Comparison of ENCODE assay signal across 9 mouse cellular contexts in genomic region chr6:41605794-41606104, GRCm38 (mm10). TPM values are rescaled to one million over a fixed set of nuclear protein-coding genes. Genes with fewer than 3 reads are reported as not detected.
DNase-seq lines count a peak whose midpoint lies in the region; ATAC-seq lines count a peak whose summit lies in the region.
"Had no signal": no experiment of that assay in that cellular context is flagged by ENCODE, and none has a peak within 500 bp of the region (broad histone marks: within the 10 kb centered on the region; RNA-seq: fewer than 3 reads in every experiment).

No protein-coding gene starts in this region.

- no peak for DNase-seq in lung, postnatal 10 days
- DNase-seq in forebrain, embryonic 10.5 days (ENCODE audit: extremely low spot score, low spot score), result no peak
- DNase-seq in limb, embryonic 10.5 days (ENCODE audit: low spot score), result no peak
- no peak for DNase-seq in testis, postnatal 14 days (ENCODE audit: low spot score)
- DNase-seq in spleen, postnatal 4 days (ENCODE audit: low spot score in 2 of 2), result no peak

- peak overlapping the region; percentile 89 for H3K27ac ChIP-seq in lung, embryonic 15.5 days
- peak overlapping the region; percentile 90 for H3K27ac ChIP-seq in forebrain, embryonic 10.5 days
- peak overlapping the region; percentile 96 for H3K27ac ChIP-seq in limb, embryonic 10.5 days
- peak overlapping the region; percentile 88 for H3K27ac ChIP-seq in neural tube, embryonic 14.5 days (ENCODE audit: low read depth, low read length)

- H3K36me3 ChIP-seq in lung, embryonic 15.5 days, result no peaks in the 10 kb centered on the region
- no peaks in the 10 kb centered on the region for H3K36me3 ChIP-seq in forebrain, embryonic 10.5 days (replicated peaks)
- no peaks in the 10 kb centered on the region for H3K36me3 ChIP-seq in limb, embryonic 10.5 days
- H3K36me3 ChIP-seq in neural tube, embryonic 14.5 days (ENCODE audit: control insufficient read depth, insufficient read depth, low read length), result no peaks in the 10 kb centered on the region

- ATAC-seq in lung, embryonic 15.5 days (ENCODE audit: borderline replicate concordance, extremely low read depth, low FRiP score, low TSS enrichment), result peak; percentile 40; the same call in 1 of the 2 replicates
- peak; percentile 55 for ATAC-seq in neural tube, embryonic 14.5 days (ENCODE audit: low read depth)
- ATAC-seq in megakaryocyte-erythroid progenitor cell, adult 5-6 weeks (replicated peaks; ENCODE audit: low FRiP score, low TSS enrichment, poor library complexity, severe bottlenecking), result no peak

- H3K4me1 ChIP-seq in lung, embryonic 15.5 days, result peaks cover 9% of the 10 kb centered on the region
- H3K4me1 ChIP-seq in forebrain, embryonic 10.5 days, result peaks cover 20% of the 10 kb centered on the region
- H3K4me1 ChIP-seq in limb, embryonic 10.5 days, result peaks cover 9% of the 10 kb centered on the region
- H3K4me1 ChIP-seq in neural tube, embryonic 14.5 days (ENCODE audit: control insufficient read depth, insufficient read depth, low read length), result 0 out of 2 replicates have a peak, but pooled peaks cover 13% of the 10 kb centered on the region

- peak overlapping the region; percentile 77 for H3K4me3 ChIP-seq in lung, embryonic 15.5 days
- peak overlapping the region; percentile 69 for H3K4me3 ChIP-seq in forebrain, embryonic 10.5 days
- peak overlapping the region; percentile 73 for H3K4me3 ChIP-seq in limb, embryonic 10.5 days
- H3K4me3 ChIP-seq in neural tube, embryonic 14.5 days (ENCODE audit: low read depth, low read length), result peak overlapping the region; percentile 73

- H3K4me2 ChIP-seq in lung, embryonic 15.5 days, result peak overlapping the region; percentile 97
- peak overlapping the region; percentile 98 for H3K4me2 ChIP-seq in neural tube, embryonic 14.5 days (ENCODE audit: low read depth, low read length)

- H3K9me3 ChIP-seq in lung, embryonic 15.5 days, result no peaks in the 10 kb centered on the region
- H3K9me3 ChIP-seq in forebrain, embryonic 10.5 days, result no peaks in the 10 kb centered on the region
- H3K9me3 ChIP-seq in limb, embryonic 10.5 days (replicated peaks), result no peaks in the 10 kb centered on the region
- H3K9me3 ChIP-seq in neural tube, embryonic 14.5 days (ENCODE audit: control insufficient read depth, low read length), result no peaks in the 10 kb centered on the region

- no peaks in the 10 kb centered on the region for H3K27me3 ChIP-seq in lung, embryonic 15.5 days
- peaks cover 14% of the 10 kb centered on the region for H3K27me3 ChIP-seq in forebrain, embryonic 10.5 days (ENCODE audit: poor library complexity, severe bottlenecking)
- peaks cover 4% of the 10 kb centered on the region; the same call in 1 of the 2 replicates for H3K27me3 ChIP-seq in limb, embryonic 10.5 days (ENCODE audit: low read depth, poor library complexity, severe bottlenecking)
- no peaks in the 10 kb centered on the region for H3K27me3 ChIP-seq in neural tube, embryonic 14.5 days (ENCODE audit: control insufficient read depth, insufficient read depth, low read length)

- peak overlapping the region; percentile 64 for H3K9ac ChIP-seq in lung, embryonic 15.5 days
- peak overlapping the region; percentile 93 for H3K9ac ChIP-seq in neural tube, embryonic 14.5 days (replicated peaks; ENCODE audit: low read depth, low read length)

- 2% methylated on average over 7 of the region's 7 CpGs for WGBS in lung, embryonic 15.5 days
- 2% methylated on average over 7 of the region's 7 CpGs for WGBS in forebrain, embryonic 10.5 days
- under 1% methylated on average over 7 of the region's 7 CpGs for WGBS in limb, embryonic 10.5 days
- WGBS in neural tube, embryonic 14.5 days, result 2% methylated on average over 7 of the region's 7 CpGs

RNA-seq across cellular contexts. Expression of gene Ephb6, which starts 0.5 kb away (rescaled TPM):
- polyA plus RNA-seq in lung, embryonic 15.5 days (2015; fragmentation: Nextera tagmentation; extraction: Ambion mirVana), result 10.4 and 14.5 TPM in 2 replicates
- polyA plus RNA-seq in forebrain, embryonic 10.5 days (2016; fragmentation: Nextera tagmentation; extraction: Ambion mirVana), result 14.6 and 16.6 TPM in 2 replicates
- 15.1 and 19.1 TPM in 2 replicates for polyA plus RNA-seq in limb, embryonic 10.5 days (2016; fragmentation: Nextera tagmentation; extraction: Ambion mirVana)
- polyA plus RNA-seq in neural tube, embryonic 14.5 days (2014; fragmentation: Nextera tagmentation; extraction: Ambion mirVana), result 30.4 and 40.3 TPM in 2 replicates
- 1.5 and 12.2 TPM in 2 replicates for total RNA-seq in megakaryocyte-erythroid progenitor cell, adult 5-6 weeks (2014; fragmentation: Nextera tagmentation)
- total RNA-seq in megakaryocyte-erythroid progenitor cell, adult 5-6 weeks (2017), result 4.3 and 7.2 TPM in 2 replicates

RNA-seq across cellular contexts. Expression of gene Trpv6, which starts 30.5 kb away (rescaled TPM):
- 1.8 and 2.3 TPM in 2 replicates for polyA plus RNA-seq in lung, embryonic 15.5 days (2015; fragmentation: Nextera tagmentation; extraction: Ambion mirVana)
- 0.16 and 0.25 TPM in 2 replicates for polyA plus RNA-seq in forebrain, embryonic 10.5 days (2016; fragmentation: Nextera tagmentation; extraction: Ambion mirVana)
- 0.21 and 0.31 TPM in 2 replicates for polyA plus RNA-seq in limb, embryonic 10.5 days (2016; fragmentation: Nextera tagmentation; extraction: Ambion mirVana)
- 1.0 and 1.4 TPM in 2 replicates for polyA plus RNA-seq in neural tube, embryonic 14.5 days (2014; fragmentation: Nextera tagmentation; extraction: Ambion mirVana)
- total RNA-seq in megakaryocyte-erythroid progenitor cell, adult 5-6 weeks (2014; fragmentation: Nextera tagmentation), result not detected in 2 replicates
- total RNA-seq in megakaryocyte-erythroid progenitor cell, adult 5-6 weeks (2017), result not detected in 2 replicates
- total RNA-seq: adrenal gland, postnatal 25 days had no signal
